Mouse (Mus musculus) embryonic facial prominence, embryonic 15.5 days (tissue): Measurements from ENCODE around the gene Tufm. TPM values are rescaled to one million over a fixed set of nuclear protein-coding genes. Genes with fewer than 3 reads are reported as not detected.
A peak's percentile ranks its signal among the peaks of the same experiment; 100 is the strongest.

ENCODE experiments used
- ATAC-seq: fragments of 200-750 bp; cut with Nextera tagmentation; 2 replicates; pipeline ENCODE4 v1.8.0; 2017; ENCODE audit warnings: low read depth, moderate TSS enrichment; ENCODE audit not compliant: insufficient number of reproducible peaks, low FRiP score, low TSS enrichment
- H3K27ac ChIP-seq: fragments of 300-500 bp; sonication (generic); replicated peaks from 2 replicates; pipeline ENCODE4 v1.5.1; 2015; ENCODE audit warnings: mild to moderate bottlenecking, inconsistent platforms
- H3K27me3 ChIP-seq: fragments of 300-500 bp; sonication (generic); 2 replicates; pipeline ENCODE4 v1.6.1; 2015; ENCODE audit warnings: inconsistent platforms
- H3K36me3 ChIP-seq: fragments of 300-500 bp; sonication (generic); 2 replicates; pipeline ENCODE4 v1.6.1; 2015; ENCODE audit warnings: mild to moderate bottlenecking, inconsistent platforms
- H3K4me1 ChIP-seq: fragments of 300-500 bp; sonication (generic); 2 replicates; pipeline ENCODE4 v1.6.1; 2015; ENCODE audit warnings: inconsistent platforms
- H3K4me2 ChIP-seq: fragments of 300-500 bp; sonication (generic); replicated peaks from 2 replicates; pipeline ENCODE4 v1.6.1; 2015; ENCODE audit warnings: mild to moderate bottlenecking, inconsistent platforms
- H3K4me3 ChIP-seq: fragments of 300-500 bp; sonication (generic); replicated peaks from 2 replicates; pipeline ENCODE4 v1.5.1; 2015; ENCODE audit warnings: mild to moderate bottlenecking, inconsistent platforms
- H3K9ac ChIP-seq: fragments of 300-500 bp; sonication (generic); 2 replicates; pipeline ENCODE4 v1.6.1; 2015; ENCODE audit warnings: inconsistent platforms
- H3K9me3 ChIP-seq: fragments of 300-500 bp; sonication (generic); replicated peaks from 2 replicates; pipeline ENCODE4 v1.6.1; 2016; ENCODE audit warnings: inconsistent platforms
- WGBS: fragments of 180-500 bp; shearing (Covaris S2); methylation state at CpG from one replicate; pipeline ENCODE4 v1.1.7; 2015; 5-methylcytosine and 5-hydroxymethylcytosine counted together
- polyA plus RNA-seq: library from polyadenylated mRNA; unstranded; fragments of >200 nt; fragmentation: Nextera tagmentation; extraction: Ambion mirVana; gene quantifications from 2 replicates; pipeline ENCODE4 v1.2.1, GENCODE M21; 2015

The Tufm gene
- polyA plus RNA-seq, 1 experiment from 2014 or later = 129 TPM

DNA sequence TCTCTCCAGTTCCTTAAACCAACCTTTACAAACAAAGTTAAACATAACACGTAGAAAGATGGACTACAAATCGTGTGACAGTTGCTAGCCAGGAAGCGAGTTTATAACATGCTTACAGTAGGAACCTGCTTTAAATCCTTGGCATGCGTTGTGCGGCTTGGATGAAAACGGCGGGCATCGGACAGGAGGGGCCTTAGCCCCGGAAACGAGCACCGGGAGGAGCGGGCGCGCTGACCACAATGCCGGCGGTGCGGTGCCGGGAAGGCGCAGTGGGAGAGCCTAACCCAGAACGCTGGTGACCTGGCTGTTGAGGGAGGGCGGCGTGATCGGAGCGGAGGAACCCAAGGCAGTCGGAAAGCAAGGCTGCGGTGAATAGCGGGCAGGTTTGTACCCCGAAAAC lies 48.6 kb downstream of the Tufm start:
- 0 out of 2 replicates have a peak, but pooled peaks cover 8% of the 10 kb centered on the region for H3K4me1 ChIP-seq
- peak overlapping the region; percentile 49 for H3K4me3 ChIP-seq
- H3K4me2 ChIP-seq = peak overlapping the region; percentile 85
- H3K36me3 ChIP-seq = no peaks in the 10 kb centered on the region
- 1% methylated on average over 28 of the region's 28 CpGs for WGBS
- no peak overlapping the region for H3K27ac ChIP-seq
- ATAC-seq = no peak
- H3K27me3 ChIP-seq = peaks cover 11% of the 10 kb centered on the region
- peak overlapping the region; percentile 39; the same call in 1 of the 2 replicates for H3K9ac ChIP-seq
- no peaks in the 10 kb centered on the region for H3K9me3 ChIP-seq

DNA sequence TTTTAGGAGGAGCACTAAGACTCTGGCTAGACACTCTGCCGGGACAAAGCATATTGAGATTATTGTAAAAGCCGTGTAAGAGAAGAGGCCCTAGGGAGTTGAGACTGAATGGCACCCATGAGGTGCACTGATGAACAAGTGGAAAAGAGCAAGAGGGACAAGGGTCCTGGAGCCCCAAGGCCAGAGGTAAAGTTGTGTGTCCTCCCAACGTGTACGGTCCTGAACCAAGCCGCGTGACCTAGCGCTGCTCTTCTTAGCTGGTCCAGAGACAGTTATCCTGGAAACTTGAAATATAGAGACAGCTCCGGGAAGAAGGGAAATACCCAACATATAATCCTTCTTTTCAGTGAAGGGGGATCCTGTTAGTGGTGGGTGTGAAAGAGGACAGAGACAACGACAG lies 49.3 kb downstream of the Tufm start:
- Histone ChIP-seq H3K27me3 (peaks cover 11% of the 10 kb centered on the region), H3K4me3 (peak overlapping the region; percentile 49), H3K4me1 (0 out of 2 replicates have a peak, but pooled peaks cover 8% of the 10 kb centered on the region), H3K9ac (no peak overlapping the region), H3K9me3 (no peaks in the 10 kb centered on the region), H3K36me3 (no peaks in the 10 kb centered on the region), H3K27ac (no peak overlapping the region), H3K4me2 (peak overlapping the region; percentile 85)
- ATAC-seq = no peak
- 55% methylated on average over 9 of the region's 9 CpGs for WGBS

DNA sequence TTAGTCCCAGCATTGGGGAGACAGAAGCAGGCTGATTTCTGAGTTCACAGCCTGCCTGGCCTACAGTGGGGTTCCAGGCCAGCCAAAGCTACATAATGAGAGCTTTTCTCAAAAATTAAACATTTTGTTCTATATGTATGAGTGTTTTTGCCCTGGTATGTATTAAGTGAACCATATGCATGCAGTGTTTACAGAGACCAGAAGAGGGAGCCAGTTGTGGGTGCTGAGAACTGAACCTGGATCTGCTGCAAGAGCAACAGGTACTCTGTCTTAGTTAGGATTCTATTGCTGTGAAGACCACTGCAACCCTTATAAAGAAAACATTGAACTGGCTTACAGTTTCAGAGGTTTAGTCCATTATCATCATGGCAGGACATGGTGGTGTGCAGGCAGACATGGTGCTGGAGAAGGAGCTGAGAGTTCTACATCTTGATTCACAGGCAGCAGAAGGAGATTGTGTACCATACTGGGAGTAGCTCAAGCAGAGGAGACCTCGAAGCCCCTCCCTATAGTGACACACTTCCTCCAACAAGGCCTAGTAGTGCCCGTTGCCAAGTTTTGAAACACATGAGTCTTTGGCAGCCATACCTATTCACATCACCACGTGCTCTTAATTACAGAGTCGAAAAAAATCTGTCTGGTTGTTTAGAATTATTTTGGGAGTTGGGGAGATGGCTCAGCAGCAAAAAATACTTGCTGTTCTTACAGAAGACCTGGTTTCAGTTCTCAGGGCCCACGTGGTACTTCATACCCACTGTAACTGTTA lies 50.8 kb downstream of the Tufm start:
- Histone ChIP-seq H3K4me2 (no peak overlapping the region), H3K27ac (no peak overlapping the region), H3K9ac (no peak overlapping the region), H3K27me3 (peaks cover 11% of the 10 kb centered on the region), H3K36me3 (no peaks in the 10 kb centered on the region), H3K4me3 (no peak overlapping the region), H3K4me1 (0 out of 2 replicates have a peak, but pooled peaks cover 8% of the 10 kb centered on the region), H3K9me3 (no peaks in the 10 kb centered on the region)
- WGBS = 50% methylated on average over 5 of the region's 5 CpGs
- ATAC-seq = no peak; the same call in 1 of the 2 replicates

Other genes starting within 250 kb of the Tufm start
- gene Sbk1, start 214.7 kb upstream of the Tufm start, polyA plus RNA-seq = 36.0 and 40.1 TPM in 2 replicates
- 3.7 and 4.3 TPM in 2 replicates for gene Lat, start 117.8 kb upstream of the Tufm start, polyA plus RNA-seq
- gene Spns1, start 109.9 kb upstream of the Tufm start, polyA plus RNA-seq = 59.7 and 62.0 TPM in 2 replicates
- gene Nfatc2ip, start 90.6 kb upstream of the Tufm start, polyA plus RNA-seq = 2.2 and 3.2 TPM in 2 replicates
- 0.07 TPM in 1 of 2 replicates, not detected in the other for gene Cd19, start 72.5 kb upstream of the Tufm start, polyA plus RNA-seq
- 36.2 and 38.1 TPM in 2 replicates for gene Rabep2, start 58.6 kb upstream of the Tufm start, polyA plus RNA-seq
- 103 and 140 TPM in 2 replicates for gene Atp2a1, start 24.3 kb upstream of the Tufm start, polyA plus RNA-seq
- 54.2 and 60.4 TPM in 2 replicates for gene Sh2b1, start 11.9 kb upstream of the Tufm start, polyA plus RNA-seq
- gene Atxn2l, start 16.1 kb downstream of the Tufm start, polyA plus RNA-seq = 52.1 and 58.0 TPM in 2 replicates
- 176 and 188 TPM in 2 replicates for gene Eif3c, start 79.0 kb downstream of the Tufm start, polyA plus RNA-seq
- 1.4 and 1.5 TPM in 2 replicates for gene Apobr, start 97.6 kb downstream of the Tufm start, polyA plus RNA-seq
- gene Cln3, start 98.5 kb downstream of the Tufm start, polyA plus RNA-seq = 33.7 and 38.4 TPM in 2 replicates
- not detected in 2 replicates for gene Il27, start 107.6 kb downstream of the Tufm start, polyA plus RNA-seq
- gene Nupr1, start 143.5 kb downstream of the Tufm start, polyA plus RNA-seq = 38.5 and 40.4 TPM in 2 replicates
- gene Sgf29, start 161.9 kb downstream of the Tufm start, polyA plus RNA-seq = 43.4 and 49.5 TPM in 2 replicates
- 10.0 and 12.2 TPM in 2 replicates for gene Sult1a1, start 189.1 kb downstream of the Tufm start, polyA plus RNA-seq
- 121 TPM in 2 replicates for gene Bola2, start 208.0 kb downstream of the Tufm start, polyA plus RNA-seq
- gene Slx1b, start 208.4 kb downstream of the Tufm start, polyA plus RNA-seq = 9.8 and 12.5 TPM in 2 replicates
- 43.8 and 44.7 TPM in 2 replicates for gene Coro1a, start 220.4 kb downstream of the Tufm start, polyA plus RNA-seq